Mouse (Mus musculus) cerebellum, adult 2 months (tissue): Measurements from ENCODE around the gene Cd52. TPM values are rescaled to one million over a fixed set of nuclear protein-coding genes. Genes with fewer than 3 reads are reported as not detected.
"Not testable (repeated sequence)": the region's sequence is repeated elsewhere in the genome, so short reads cannot be mapped to it uniquely, and the experiment has no call there.

Experiments used
- DNase-seq, 2 experiments: peaks; one replicate each; pipeline ENCODE4 v3.0.0; 2021
- H3K27ac ChIP-seq: fragments of 200-500 bp; 2 replicates; pipeline ENCODE4 v1.5.1; 2012; ENCODE audit warnings: low read length, control low read depth, inconsistent platforms; ENCODE audit not compliant: insufficient read depth
- H3K27me3 ChIP-seq: fragments of 200-500 bp; 2 replicates; pipeline ENCODE4 v1.6.1; 2012; ENCODE audit warnings: inconsistent platforms, mild to moderate bottlenecking, low read length, moderate library complexity; ENCODE audit not compliant: control insufficient read depth, insufficient read depth
- H3K4me1 ChIP-seq: fragments of 200-500 bp; 2 replicates; pipeline ENCODE4 v1.6.1; 2011; ENCODE audit warnings: low read length; ENCODE audit not compliant: control insufficient read depth, insufficient read depth
- H3K4me3 ChIP-seq: fragments of 200-500 bp; replicated peaks from 2 replicates; pipeline ENCODE3; 2011; ENCODE audit warnings: mild to moderate bottlenecking, low read depth, low read length, control low read depth; ENCODE audit not compliant: insufficient read depth
- CTCF ChIP-seq: fragments of 200-500 bp; IDR thresholded peaks from 2 replicates; pipeline ENCODE4 v1.5.1; 2011; ENCODE audit warnings: low read depth, mild to moderate bottlenecking, control low read depth, low read length, moderate library complexity, borderline replicate concordance; ENCODE audit not compliant: insufficient read depth
- POLR2A ChIP-seq: fragments of 200-500 bp; IDR thresholded peaks from 2 replicates; pipeline ENCODE4 v1.6.1; 2011; ENCODE audit warnings: low read length, control low read depth, borderline replicate concordance; ENCODE audit not compliant: insufficient read depth
- WGBS: fragments of 180-500 bp; shearing (Covaris S2); methylation state at CpG from one replicate; pipeline ENCODE4 v1.1.7; 2018; 5-methylcytosine and 5-hydroxymethylcytosine counted together
- polyA plus RNA-seq: library from polyadenylated mRNA; depleted of rRNA; stranded (reverse); fragments of >200 nt; gene quantifications from 2 replicates; pipeline ENCODE4 v1.2.3, GENCODE M21; 2012; rRNA removed

Cd52 gene
- polyA plus RNA-seq = 2.6 and 2.8 TPM in 2 replicates

- 55% methylated on average over 3 of the region's 3 CpGs for WGBS
- TF ChIP-seq CTCF (no peak), POLR2A (no peak)
- H3K27me3 ChIP-seq = no peaks in the 10 kb centered on the region
- no peaks in the 10 kb centered on the region for H3K4me1 ChIP-seq
- DNase-seq = no peak
- no peak within 1 kb of the TSS for H3K27ac ChIP-seq
- no peak within 1 kb of the TSS for H3K4me3 ChIP-seq
Observed at GRCm38 (mm10) chr4:134094923-134095547, at the start of gene Cd52. Gene Cd52, minus strand, starts transcription at chr4:134095082.

DNA sequence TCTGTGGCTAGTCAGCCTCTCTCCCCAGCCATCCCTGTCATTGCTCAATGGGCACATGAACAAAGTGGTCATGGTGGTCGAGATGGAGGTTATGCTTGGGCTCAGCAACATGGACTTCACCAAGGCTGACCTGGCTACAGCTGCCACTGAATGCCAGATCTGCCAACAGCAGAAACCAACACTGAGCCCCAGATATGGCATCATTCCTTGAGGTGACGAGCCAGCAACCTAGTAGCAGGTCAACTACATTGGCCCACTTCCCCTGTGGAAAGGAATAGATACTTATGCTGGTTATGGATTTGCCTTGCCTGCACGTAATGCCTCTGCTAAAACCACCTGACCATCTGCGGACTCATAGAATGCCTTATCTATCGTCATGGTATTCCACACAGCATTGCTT lies 49.4 kb upstream of the Cd52 start:
- H3K4me1 ChIP-seq, H3K27me3 ChIP-seq, H3K4me3 ChIP-seq, DNase-seq, H3K27ac ChIP-seq: not testable (repeated sequence)
- WGBS = 95% methylated on average over 5 of the region's 5 CpGs

- H3K27ac ChIP-seq = no peak overlapping the region
- no peak for DNase-seq
- WGBS = 75% methylated on average over 2 of the region's 2 CpGs
- H3K4me1 ChIP-seq = no peaks in the 10 kb centered on the region
- H3K4me3 ChIP-seq = no peak overlapping the region
- no peaks in the 10 kb centered on the region for H3K27me3 ChIP-seq
- TF ChIP-seq POLR2A = no peak
- TF ChIP-seq CTCF = no peak
Observed at GRCm38 (mm10) chr4:134138857-134139256, 44.0 kb upstream of the Cd52 start.

- DNase-seq = no peak
- 53% methylated on average over 3 of the region's 3 CpGs for WGBS
Observed at GRCm38 (mm10) chr4:134136280-134136926, 41.5 kb upstream of the Cd52 start.

GRCm38 (mm10) chr4:134132519-134133095 lies 37.7 kb upstream of the Cd52 start:
- H3K27me3 ChIP-seq = no peaks in the 10 kb centered on the region
- 86% methylated on average over 8 of the region's 8 CpGs for WGBS
- no peak overlapping the region for H3K4me3 ChIP-seq
- peaks cover 3% of the 10 kb centered on the region for H3K4me1 ChIP-seq
- DNase-seq = no peak
- no peak overlapping the region for H3K27ac ChIP-seq
- TF ChIP-seq CTCF (no peak), POLR2A (no peak)

More at GRCm38 (mm10) chr4:134136280-134136926, 41.5 kb upstream of the Cd52 start:
- no peaks in the 10 kb centered on the region for H3K27me3 ChIP-seq
- no peak overlapping the region for H3K4me3 ChIP-seq
- H3K27ac ChIP-seq = no peak overlapping the region
- TF ChIP-seq POLR2A = no peak
- TF ChIP-seq CTCF = no peak
- no peaks in the 10 kb centered on the region for H3K4me1 ChIP-seq

- DNase-seq = no peak
- no peak overlapping the region for H3K4me3 ChIP-seq
- peaks cover 3% of the 10 kb centered on the region for H3K4me1 ChIP-seq
- TF ChIP-seq POLR2A (no peak), CTCF (no peak)
- no peak overlapping the region for H3K27ac ChIP-seq
- no peaks in the 10 kb centered on the region for H3K27me3 ChIP-seq
- WGBS = 66% methylated on average over 3 of the region's 3 CpGs
Observed at GRCm38 (mm10) chr4:134132117-134132516, 37.2 kb upstream of the Cd52 start.

DNA sequence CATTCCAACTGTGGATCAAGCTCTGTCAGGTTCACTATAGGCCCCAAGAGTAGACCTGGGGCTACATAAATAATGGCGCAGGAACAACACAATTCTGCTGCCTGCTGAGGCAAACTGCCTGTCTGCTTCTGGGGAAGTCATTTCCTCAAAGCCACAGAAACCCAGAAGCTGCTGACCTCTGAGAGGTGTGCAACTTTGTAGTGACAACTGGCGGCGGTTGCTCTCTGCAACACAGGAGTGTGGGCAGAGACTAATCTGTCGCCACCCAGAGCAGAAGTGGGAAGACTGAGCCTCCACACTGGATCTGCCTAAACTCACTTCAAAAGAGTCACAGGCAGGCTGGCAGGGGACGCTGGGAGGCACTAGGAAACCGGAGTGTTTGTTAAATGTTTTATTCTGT lies 34.6 kb upstream of the Cd52 start:
- DNase-seq = no peak
- no peak overlapping the region for H3K4me3 ChIP-seq

DNA sequence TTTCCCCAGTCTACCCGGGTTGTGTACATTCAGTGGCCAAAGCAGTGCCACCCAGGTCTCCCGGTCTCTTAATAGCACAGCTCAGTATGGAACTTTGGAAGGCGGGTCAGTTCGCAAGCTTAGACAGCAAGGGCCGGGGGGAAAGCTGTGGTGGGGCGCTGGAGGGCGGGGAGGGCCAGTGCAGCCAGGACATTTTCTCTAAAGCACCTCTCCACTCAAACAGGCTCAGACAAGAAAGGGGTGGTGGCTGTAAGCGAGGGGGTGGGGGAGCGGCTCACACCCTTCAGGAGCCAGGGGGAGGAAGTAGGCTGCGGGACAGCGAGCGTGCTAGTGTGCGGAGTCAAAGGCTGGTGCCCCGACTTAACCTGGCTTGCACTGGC lies 34.1 kb upstream of the Cd52 start:
- WGBS = 4% methylated on average over 14 of the region's 14 CpGs
- no peak overlapping the region; the same call in 1 of the 2 replicates for H3K27ac ChIP-seq
- no peak for TF ChIP-seq POLR2A
- TF ChIP-seq CTCF = no peak
- H3K4me1 ChIP-seq = peaks cover 11% of the 10 kb centered on the region
- DNase-seq = no peak
- no peaks in the 10 kb centered on the region for H3K27me3 ChIP-seq
- peak overlapping the region; percentile 85 for H3K4me3 ChIP-seq

More for the DNA sequence above, 34.6 kb upstream of the Cd52 start:
- TF ChIP-seq POLR2A (no peak), CTCF (no peak)
- H3K4me1 ChIP-seq = peaks cover 6% of the 10 kb centered on the region
- no peak overlapping the region for H3K27ac ChIP-seq
- H3K27me3 ChIP-seq = no peaks in the 10 kb centered on the region
- 62% methylated on average over 6 of the region's 6 CpGs for WGBS
